Mouse (Mus musculus): ENCODE measurements at regions not wholly inside any gene's neighbourhood (a gene's known extent, or its start where the extent isn't known, plus 50 kb on each side); places are given as distances from the start of the nearest gene placed in this dataset.

- no peak for TF ChIP-seq POLR2A (IDR thresholded peaks at IDR 0.05; ENCODE audit: low read depth, low read length)
- no peak for TF ChIP-seq CTCF (IDR thresholded peaks at IDR 0.05; ENCODE audit: extremely low read depth, insufficient read length, insufficient replicate concordance, low read depth, low read length)
Measured at GRCm38 (mm10) chr19:15201262-15201661, 603.4 kb upstream of the Tle4 start.
